Mouse (Mus musculus) lung, embryonic 15.5 days (tissue): ENCODE measurements at regions not wholly inside any gene's neighbourhood (a gene's known extent, or its start where the extent isn't known, plus 50 kb on each side); places are given as distances from the start of the nearest gene placed in this dataset.

Experiments
- ATAC-seq: fragments of 200-750 bp; cut with Nextera tagmentation; 2 replicates; pipeline ENCODE4 v1.8.0; 2017; ENCODE audit warnings: moderate number of reproducible peaks, borderline replicate concordance; ENCODE audit not compliant: low FRiP score, low TSS enrichment; ENCODE audit errors: extremely low read depth
- H3K27ac ChIP-seq: fragments of 300-500 bp; sonication (generic); 2 replicates; pipeline ENCODE4 v1.5.1; 2015; ENCODE audit warnings: moderate library complexity, mild to moderate bottlenecking, inconsistent platforms
- H3K27me3 ChIP-seq: fragments of 300-500 bp; sonication (generic); 2 replicates; pipeline ENCODE4 v1.6.1; 2015; ENCODE audit warnings: inconsistent platforms
- H3K36me3 ChIP-seq: fragments of 300-500 bp; sonication (generic); 2 replicates; pipeline ENCODE4 v1.6.1; 2015; ENCODE audit warnings: inconsistent platforms
- H3K4me1 ChIP-seq: fragments of 300-500 bp; sonication (generic); 2 replicates; pipeline ENCODE4 v1.6.1; 2015; ENCODE audit warnings: inconsistent platforms
- H3K4me2 ChIP-seq: fragments of 300-500 bp; sonication (generic); 2 replicates; pipeline ENCODE4 v1.6.1; 2015; ENCODE audit warnings: inconsistent platforms, mild to moderate bottlenecking, moderate library complexity
- H3K4me3 ChIP-seq: fragments of 300-500 bp; sonication (generic); 2 replicates; pipeline ENCODE4 v1.5.1; 2015; ENCODE audit warnings: mild to moderate bottlenecking, inconsistent platforms
- H3K9ac ChIP-seq: fragments of 300-500 bp; sonication (generic); 2 replicates; pipeline ENCODE4 v1.6.1; 2015; ENCODE audit warnings: inconsistent platforms
- H3K9me3 ChIP-seq: fragments of 300-500 bp; sonication (generic); 2 replicates; pipeline ENCODE4 v1.6.1; 2016; ENCODE audit warnings: inconsistent platforms
- WGBS: fragments of 180-500 bp; shearing (Covaris S2); methylation state at CpG from one replicate; pipeline ENCODE4 v1.1.7; 2015; 5-methylcytosine and 5-hydroxymethylcytosine counted together

DNA sequence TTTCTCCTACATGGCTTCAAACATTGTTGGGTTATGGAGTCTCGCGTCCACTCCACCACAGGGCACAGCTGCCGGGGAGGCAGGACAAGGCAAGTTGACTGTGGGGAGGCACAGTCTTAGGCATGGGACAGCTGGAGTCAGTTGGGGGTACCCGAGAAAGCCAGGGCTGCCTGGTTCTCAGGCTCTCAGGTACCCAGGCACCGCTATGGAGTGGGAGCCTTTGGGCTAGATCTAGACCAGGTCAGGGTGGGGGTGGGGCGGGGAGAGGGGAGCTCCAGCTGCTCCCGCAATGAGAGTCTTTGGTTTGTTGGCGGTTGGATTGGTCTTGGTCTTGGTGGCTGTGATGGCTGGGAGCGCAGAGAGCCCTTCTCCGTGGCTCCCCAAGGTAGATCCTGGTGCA lies 512.2 kb downstream of the Gbe1 start:
- 93% methylated on average over 10 of the region's 10 CpGs for WGBS
- H3K36me3 ChIP-seq, result no peaks in the 10 kb centered on the region
- no peak overlapping the region for H3K9ac ChIP-seq
- H3K9me3 ChIP-seq, result no peaks in the 10 kb centered on the region
- H3K4me1 ChIP-seq, result no peaks in the 10 kb centered on the region
- no peak overlapping the region for H3K27ac ChIP-seq
- no peaks in the 10 kb centered on the region for H3K27me3 ChIP-seq
- ATAC-seq, result no peak
- no peak overlapping the region for H3K4me2 ChIP-seq
- no peak overlapping the region for H3K4me3 ChIP-seq

DNA sequence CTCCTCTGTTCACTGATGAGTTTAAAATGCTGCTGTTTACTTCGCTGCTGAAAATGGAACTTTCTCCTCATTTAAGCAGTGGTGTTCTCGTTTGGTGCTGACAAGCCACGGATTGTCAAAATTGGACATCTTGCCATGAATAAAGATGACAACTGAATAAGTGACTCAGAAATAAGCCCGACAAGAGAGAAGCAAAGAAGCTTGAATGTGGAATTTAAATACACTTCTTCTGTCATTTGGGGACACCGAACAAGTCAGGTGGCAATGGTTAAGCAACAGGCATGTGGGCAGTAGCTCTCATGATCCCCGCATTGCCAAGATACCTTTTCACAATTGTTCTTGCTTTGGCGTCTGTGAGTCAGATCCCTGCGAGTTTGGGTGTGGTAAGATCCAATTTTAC lies 521.3 kb downstream of the Gbe1 start:
- WGBS, result 81% methylated on average over 8 of the region's 8 CpGs
- Histone ChIP-seq H3K9ac (no peak overlapping the region), H3K4me1 (no peaks in the 10 kb centered on the region), H3K36me3 (no peaks in the 10 kb centered on the region), H3K4me3 (no peak overlapping the region), H3K27me3 (no peaks in the 10 kb centered on the region), H3K9me3 (no peaks in the 10 kb centered on the region), H3K27ac (no peak overlapping the region), H3K4me2 (no peak overlapping the region)
- ATAC-seq, result no peak

DNA sequence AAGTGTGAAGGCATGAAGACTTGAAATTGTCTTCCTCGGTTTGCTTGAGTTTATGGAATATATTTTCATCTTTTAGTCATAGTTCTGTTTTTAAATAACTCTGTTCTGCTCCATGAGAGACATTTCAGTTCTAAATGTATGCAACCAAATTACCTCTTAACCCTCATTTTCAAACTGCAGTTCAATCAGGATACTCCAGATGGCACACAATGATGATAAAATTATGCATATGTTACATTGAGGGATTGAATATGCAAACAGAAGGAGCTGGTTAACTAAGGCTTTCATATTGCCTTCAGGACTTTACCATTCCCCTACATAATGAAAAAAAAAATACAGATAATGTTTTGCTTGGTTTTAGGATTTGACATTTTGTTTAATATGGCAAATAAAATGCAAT lies 524.4 kb downstream of the Gbe1 start:
- WGBS, result 74% methylated on average over 1 of the region's 1 CpGs

DNA sequence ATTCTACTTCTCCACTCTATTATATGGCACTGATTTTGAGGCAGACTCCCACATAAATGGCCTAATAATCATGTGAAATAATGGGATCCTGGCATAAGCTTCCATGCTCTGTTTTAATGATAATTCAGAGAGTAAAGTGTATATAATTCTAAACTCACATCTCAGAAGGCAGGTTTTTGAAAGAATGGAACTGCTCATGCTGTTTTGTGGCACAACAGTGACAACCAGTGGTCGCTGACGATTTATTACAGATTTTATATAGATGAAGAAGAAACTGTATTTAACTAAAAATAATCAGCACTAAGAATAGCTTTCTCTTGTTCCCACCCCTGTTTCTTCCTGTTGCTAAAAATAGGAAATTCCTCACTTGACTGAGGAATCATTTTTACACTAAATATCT lies 554.5 kb downstream of the Gbe1 start:
- ATAC-seq, result no peak
- Histone ChIP-seq H3K4me3 (no peak overlapping the region), H3K9ac (no peak overlapping the region), H3K4me2 (no peak overlapping the region), H3K27ac (no peak overlapping the region), H3K27me3 (no peaks in the 10 kb centered on the region), H3K36me3 (no peaks in the 10 kb centered on the region), H3K9me3 (no peaks in the 10 kb centered on the region), H3K4me1 (no peaks in the 10 kb centered on the region)
- WGBS, result 52% methylated on average over 2 of the region's 2 CpGs

More for the DNA sequence above, 524.4 kb downstream of the Gbe1 start:
- no peak for ATAC-seq
- Histone ChIP-seq H3K36me3 (no peaks in the 10 kb centered on the region), H3K4me3 (no peak overlapping the region), H3K27ac (no peak overlapping the region), H3K4me1 (no peaks in the 10 kb centered on the region), H3K9ac (no peak overlapping the region), H3K27me3 (no peaks in the 10 kb centered on the region), H3K9me3 (no peaks in the 10 kb centered on the region), H3K4me2 (no peak overlapping the region)

DNA sequence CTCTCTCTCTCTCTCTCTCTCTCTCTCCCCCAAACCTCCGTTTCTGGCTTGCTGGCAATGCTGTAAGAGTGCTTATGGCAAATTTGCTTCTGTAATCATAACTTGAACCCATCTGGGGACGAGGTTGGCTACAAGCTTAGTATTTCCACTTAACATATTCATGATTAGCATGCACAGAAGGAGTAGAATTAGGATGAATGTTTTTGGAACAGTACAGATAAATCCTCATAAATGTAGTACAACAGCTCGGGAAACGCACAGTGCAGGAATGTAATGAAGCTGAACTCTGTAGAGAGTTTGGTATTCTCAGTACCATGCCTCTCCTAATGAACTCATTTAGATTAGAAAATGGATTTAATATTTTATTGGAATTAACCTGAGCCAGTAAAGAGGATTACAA lies 555.5 kb downstream of the Gbe1 start:
- ATAC-seq, result no peak
- no peak overlapping the region for H3K9ac ChIP-seq

DNA sequence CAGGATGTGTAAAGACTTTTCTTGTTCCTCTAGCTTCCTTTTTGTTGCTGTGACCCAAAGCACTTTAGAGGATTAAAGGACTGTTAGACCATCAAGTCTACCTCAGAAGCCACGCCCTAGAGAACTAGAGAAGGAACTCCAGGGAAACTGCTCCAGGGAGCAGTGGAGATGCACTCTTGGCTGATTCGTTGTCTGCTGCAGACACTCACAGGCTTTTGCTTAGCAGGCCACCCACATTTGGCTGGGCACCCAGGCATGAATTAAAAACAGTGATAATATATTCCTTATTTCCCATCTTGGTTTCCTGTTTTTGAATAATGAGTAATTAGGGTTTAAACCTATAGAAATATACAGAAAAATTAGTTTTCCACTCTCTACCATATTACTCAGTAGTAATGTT lies 560.3 kb downstream of the Gbe1 start:
- WGBS, result 32% methylated on average over 2 of the region's 2 CpGs
- H3K4me1 ChIP-seq, result no peaks in the 10 kb centered on the region
- H3K27me3 ChIP-seq, result no peaks in the 10 kb centered on the region
- H3K4me3 ChIP-seq, result no peak overlapping the region
- H3K4me2 ChIP-seq, result no peak overlapping the region
- H3K9ac ChIP-seq, result no peak overlapping the region
- ATAC-seq, result no peak
- no peaks in the 10 kb centered on the region for H3K36me3 ChIP-seq
- no peaks in the 10 kb centered on the region for H3K9me3 ChIP-seq
- no peak overlapping the region for H3K27ac ChIP-seq

More for the DNA sequence above, 555.5 kb downstream of the Gbe1 start:
- no peak overlapping the region for H3K4me3 ChIP-seq
- H3K36me3 ChIP-seq, result no peaks in the 10 kb centered on the region
- no peaks in the 10 kb centered on the region for H3K27me3 ChIP-seq
- WGBS, result 44% methylated on average over 4 of the region's 4 CpGs
- H3K9me3 ChIP-seq, result no peaks in the 10 kb centered on the region
- no peak overlapping the region for H3K4me2 ChIP-seq
- H3K27ac ChIP-seq, result no peak overlapping the region
- H3K4me1 ChIP-seq, result no peaks in the 10 kb centered on the region

DNA sequence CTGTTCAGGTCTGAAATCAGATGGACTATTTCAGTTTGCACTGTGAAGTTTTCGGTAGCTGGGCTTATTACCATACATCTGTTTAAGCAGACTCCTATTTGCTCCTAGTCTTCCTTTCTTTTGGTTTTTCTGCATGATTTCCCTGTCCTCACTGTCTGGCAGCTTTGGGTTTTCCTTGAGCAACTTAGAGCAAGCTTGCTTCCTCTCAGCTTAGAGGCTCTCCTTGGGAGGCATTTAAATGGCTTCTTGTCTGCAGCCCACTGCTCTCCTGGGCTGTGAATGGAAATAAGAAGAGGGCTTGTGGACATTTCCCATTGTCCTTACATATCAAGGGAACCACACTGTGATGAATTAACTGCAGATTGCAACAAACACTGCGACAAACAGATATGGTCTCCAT lies 566.9 kb downstream of the Gbe1 start:
- H3K9ac ChIP-seq, result no peak overlapping the region
- WGBS, result 47% methylated on average over 2 of the region's 2 CpGs
- no peak overlapping the region for H3K4me2 ChIP-seq
- no peaks in the 10 kb centered on the region for H3K9me3 ChIP-seq
- H3K36me3 ChIP-seq, result no peaks in the 10 kb centered on the region
- H3K27me3 ChIP-seq, result no peaks in the 10 kb centered on the region
- ATAC-seq, result no peak
- H3K27ac ChIP-seq, result no peak overlapping the region
- no peak overlapping the region for H3K4me3 ChIP-seq
- H3K4me1 ChIP-seq, result no peaks in the 10 kb centered on the region

DNA sequence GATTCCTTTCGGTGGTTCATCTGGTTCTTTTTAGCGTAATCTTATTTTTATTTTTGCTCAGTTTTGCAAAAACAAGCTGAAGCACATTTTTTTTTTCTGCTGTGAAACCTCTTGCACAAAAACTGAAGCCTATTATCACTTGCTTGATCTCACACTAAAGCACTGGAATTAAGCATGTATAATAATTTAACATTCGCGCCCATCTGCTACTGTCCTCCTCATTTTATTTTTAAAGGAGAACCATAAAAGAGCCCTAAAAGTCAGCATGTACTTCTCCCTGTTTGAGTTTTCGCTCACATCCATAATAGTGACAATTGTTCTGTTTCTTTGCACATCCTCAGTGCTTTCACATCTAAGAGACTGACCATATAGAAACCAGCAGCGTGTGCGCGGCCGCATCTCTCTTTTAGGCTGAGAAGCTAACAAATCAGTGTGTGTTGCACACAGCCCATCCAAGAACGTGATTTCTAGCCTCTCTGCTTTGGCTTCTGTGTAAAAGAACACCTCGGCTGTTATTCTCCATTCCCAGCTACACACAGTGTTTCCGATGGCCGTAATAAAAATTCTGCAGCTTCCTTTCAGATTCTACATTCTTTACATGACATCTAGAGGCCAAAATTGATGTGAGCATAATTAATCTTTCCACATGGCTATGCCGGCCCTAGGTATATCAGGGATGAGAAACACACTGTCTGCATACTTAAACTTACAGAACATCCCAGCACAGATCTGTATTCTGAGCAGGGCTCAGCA lies 567.5 kb downstream of the Gbe1 start:
- no peak for ATAC-seq
- H3K4me3 ChIP-seq, result no peak overlapping the region
- H3K27me3 ChIP-seq, result no peaks in the 10 kb centered on the region

DNA sequence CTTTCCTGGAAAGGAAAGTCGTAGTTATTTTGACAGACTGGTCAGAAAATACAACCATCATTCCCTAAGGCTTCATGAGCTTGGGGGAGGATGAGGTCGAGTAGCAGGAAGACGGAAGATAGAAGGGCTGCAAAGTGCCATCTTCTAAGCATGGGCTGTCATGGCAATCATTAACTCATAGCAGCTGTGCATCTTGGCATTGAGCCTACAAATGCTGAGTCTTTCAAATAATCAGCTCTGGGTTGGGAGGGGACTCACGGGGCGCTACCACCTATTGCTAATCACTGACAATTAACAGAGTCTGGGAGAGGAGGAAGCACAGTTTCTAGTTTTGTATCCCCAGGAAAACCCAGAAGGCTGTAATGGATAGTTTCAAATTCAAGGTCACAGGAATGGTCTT lies 586.3 kb downstream of the Gbe1 start:
- Histone ChIP-seq H3K27ac (no peak overlapping the region), H3K4me3 (no peak overlapping the region), H3K9ac (no peak overlapping the region), H3K4me1 (no peaks in the 10 kb centered on the region), H3K36me3 (no peaks in the 10 kb centered on the region), H3K4me2 (no peak overlapping the region), H3K9me3 (no peaks in the 10 kb centered on the region), H3K27me3 (no peaks in the 10 kb centered on the region)
- WGBS, result 70% methylated on average over 5 of the region's 5 CpGs
- no peak for ATAC-seq

More for the DNA sequence above, 567.5 kb downstream of the Gbe1 start:
- Histone ChIP-seq H3K27ac (no peak overlapping the region), H3K4me1 (no peaks in the 10 kb centered on the region), H3K36me3 (no peaks in the 10 kb centered on the region), H3K9me3 (no peaks in the 10 kb centered on the region), H3K9ac (no peak overlapping the region), H3K4me2 (no peak overlapping the region)
- WGBS, result 70% methylated on average over 14 of the region's 14 CpGs

DNA sequence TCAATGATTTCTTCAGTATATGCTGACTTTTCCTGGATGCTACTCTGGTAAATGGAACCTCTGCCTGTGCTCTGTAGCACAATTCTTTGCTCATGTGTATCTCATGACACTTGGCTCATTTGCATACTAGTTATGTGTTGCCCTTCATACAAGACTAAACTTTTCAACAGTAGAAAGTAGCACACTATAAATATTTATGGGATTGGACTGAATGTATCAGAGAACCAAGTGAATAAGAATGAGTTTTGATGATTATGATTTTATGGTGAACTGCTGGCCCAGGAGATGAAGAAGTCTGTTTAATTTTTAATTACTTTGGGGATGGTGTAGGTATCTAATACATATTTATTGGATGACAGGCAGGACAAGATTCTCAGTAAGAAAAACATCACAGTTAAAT lies 606.3 kb downstream of the Gbe1 start:
- Histone ChIP-seq H3K36me3 (no peaks in the 10 kb centered on the region), H3K9ac (no peak overlapping the region), H3K9me3 (no peaks in the 10 kb centered on the region), H3K4me1 (no peaks in the 10 kb centered on the region), H3K27me3 (no peaks in the 10 kb centered on the region), H3K4me2 (no peak overlapping the region), H3K4me3 (no peak overlapping the region), H3K27ac (no peak overlapping the region)
- ATAC-seq, result no peak

DNA sequence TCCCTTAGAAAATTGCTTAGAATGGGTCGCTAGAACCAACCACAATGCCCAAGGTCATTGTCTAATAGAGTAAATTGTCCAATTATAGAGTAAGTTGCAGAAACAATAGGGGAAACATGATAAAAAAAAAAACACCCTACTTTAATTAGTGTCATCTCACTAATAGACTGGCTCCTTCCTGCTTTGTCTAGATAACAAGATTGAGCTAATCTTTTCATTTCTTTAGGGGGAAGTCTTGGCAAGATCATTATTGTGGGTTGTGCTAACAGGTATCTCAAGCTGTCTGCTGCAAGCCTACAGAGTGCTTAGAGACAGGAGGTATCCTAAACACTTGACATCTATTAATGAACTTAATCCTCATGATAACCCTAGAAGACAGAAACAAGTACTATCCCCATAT lies 615.9 kb downstream of the Gbe1 start:
- no peak overlapping the region for H3K27ac ChIP-seq
- no peak for ATAC-seq
- H3K4me1 ChIP-seq, result no peaks in the 10 kb centered on the region
- 52% methylated on average over 1 of the region's 1 CpGs for whole genome bisulfite sequencing
- H3K4me3 ChIP-seq, result no peak overlapping the region
- no peaks in the 10 kb centered on the region for H3K9me3 ChIP-seq
- no peak overlapping the region for H3K9ac ChIP-seq
- no peaks in the 10 kb centered on the region for H3K27me3 ChIP-seq
- no peaks in the 10 kb centered on the region for H3K36me3 ChIP-seq
- H3K4me2 ChIP-seq, result no peak overlapping the region

DNA sequence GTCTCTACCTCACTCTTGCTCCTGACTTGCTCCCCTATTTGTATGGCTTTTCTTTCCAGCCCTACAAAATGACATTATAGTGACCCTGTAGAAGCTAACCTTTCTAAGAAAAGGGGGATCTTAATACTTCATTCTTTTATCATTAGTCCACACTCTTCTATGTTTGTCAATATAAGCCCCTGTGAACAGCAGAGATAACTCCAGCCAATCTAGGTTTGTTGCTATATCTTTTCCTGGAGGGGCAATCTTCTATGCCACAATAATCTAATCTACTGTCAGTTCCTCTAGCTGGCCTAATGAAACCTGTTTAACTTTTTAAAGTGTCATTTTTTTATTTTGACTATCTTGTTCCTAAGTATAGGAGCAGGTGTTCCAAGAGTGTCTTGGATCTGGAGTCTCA lies 622.2 kb downstream of the Gbe1 start:
- Histone ChIP-seq H3K4me3 (no peak overlapping the region), H3K36me3 (no peaks in the 10 kb centered on the region), H3K27me3 (no peaks in the 10 kb centered on the region), H3K4me1 (no peaks in the 10 kb centered on the region), H3K27ac (no peak overlapping the region), H3K9me3 (no peaks in the 10 kb centered on the region), H3K4me2 (no peak overlapping the region), H3K9ac (no peak overlapping the region)
- ATAC-seq, result no peak

DNA sequence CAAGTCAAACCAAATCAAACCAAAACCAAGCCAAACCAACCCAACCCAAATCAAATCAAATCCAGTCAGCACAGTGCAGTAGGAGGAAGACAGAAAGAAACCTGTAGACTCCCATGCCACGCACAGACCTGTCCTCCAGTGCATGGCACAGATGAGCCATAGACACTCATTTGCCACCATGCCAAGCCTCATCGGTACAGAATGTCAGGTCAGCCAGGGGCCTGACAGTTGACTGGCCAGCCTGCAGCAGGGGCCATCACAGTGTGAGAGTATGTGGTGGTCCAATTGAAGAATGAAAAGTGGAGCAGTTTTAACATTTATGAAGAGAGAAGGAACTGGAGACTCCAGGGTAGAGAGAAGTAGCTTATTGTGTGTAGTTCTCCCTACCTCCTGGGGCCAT lies 639.2 kb downstream of the Gbe1 start:
- Histone ChIP-seq H3K9me3 (no peaks in the 10 kb centered on the region), H3K27ac (no peak overlapping the region), H3K27me3 (no peaks in the 10 kb centered on the region), H3K9ac (no peak overlapping the region), H3K4me3 (no peak overlapping the region), H3K4me1 (no peaks in the 10 kb centered on the region), H3K36me3 (no peaks in the 10 kb centered on the region), H3K4me2 (no peak overlapping the region)
- WGBS, result 87% methylated on average over 2 of the region's 2 CpGs
- ATAC-seq, result no peak
